Comparison of ENCODE assay signal across 16 mouse cellular contexts in the genomic region with DNA sequence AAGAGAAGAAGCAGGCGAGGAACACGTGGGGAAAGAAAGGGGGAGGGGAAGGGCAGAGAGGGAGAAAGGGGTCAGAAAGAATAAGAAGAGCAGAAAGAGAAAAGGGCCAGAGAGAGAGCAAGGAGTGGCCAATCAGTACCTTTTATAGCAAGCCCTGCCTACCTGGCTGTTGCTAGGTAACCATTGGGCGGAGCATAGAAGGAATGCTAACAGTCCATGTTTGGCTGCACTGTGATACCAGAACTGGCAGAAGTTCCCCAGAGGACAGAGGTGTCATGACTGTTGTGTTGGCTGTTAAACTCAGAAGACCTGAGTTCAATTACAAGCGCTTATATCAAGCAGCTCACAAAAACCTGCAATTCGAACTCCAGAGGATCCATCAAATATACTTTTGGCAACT.
DNase-seq lines count a peak whose midpoint lies in the region.
"Had no signal": no experiment of that assay in that cellular context is flagged by ENCODE, and none has a peak within 500 bp of the region (broad histone marks: within the 10 kb centered on the region; RNA-seq: fewer than 3 reads in every experiment).

No protein-coding gene starts in this region.

- DNase-seq in testis, postnatal 14 days (ENCODE audit: low spot score) = peak; percentile 19
- no peak for DNase-seq in testis, postnatal 10 days (ENCODE audit: low spot score)
- DNase-seq in R1 (ENCODE audit: low read depth, low spot score) (peak; percentile 95), ZHBTc4 (ENCODE audit: low read depth, low spot score) (peak; percentile 88)
- no peak for DNase-seq in layer of hippocampus, postnatal 10 days (ENCODE audit: low spot score in 2 of 2)
- DNase-seq in adrenal gland, postnatal 25 days = no peak
- DNase-seq: adrenal gland, adult 2 months; adrenal gland, postnatal 10 days; adrenal gland, postnatal 36 days; B cell, adult 2 months; cerebellum, adult 11-12 months; cerebellum, adult 2 months; cerebellum, adult 9-10 months; cerebellum, postnatal 10 days; cerebellum, postnatal 25 days; forebrain, postnatal 0 days had no signal

Comparison
In these comparisons a context has a peak if more than half of its experiments do, and no peak if none do; other contexts are left out.
1. DNase-seq: peak in testis, postnatal 14 days (single experiment), R1 (single experiment) and ZHBTc4 (single experiment); none in testis, postnatal 10 days (single experiment), layer of hippocampus, postnatal 10 days (0 of 2) and adrenal gland, postnatal 25 days (single experiment).